10 mouse cellular contexts compared by ENCODE assay signal in genomic region chrX:23556271-23556670, GRCm38 (mm10).
DNase-seq lines count a peak whose midpoint lies in the region; ATAC-seq lines count a peak whose summit lies in the region.
"Had no signal": no experiment of that assay in that cellular context is flagged by ENCODE, and none has a peak within 500 bp of the region (broad histone marks: within the 10 kb centered on the region; RNA-seq: fewer than 3 reads in every experiment).

No protein-coding gene starts in this region.

- WGBS in heart, embryonic 10.5 days = 29% methylated on average over 1 of the region's 1 CpGs

- no peaks in the 10 kb centered on the region for H3K9me3 ChIP-seq in heart, embryonic 10.5 days
- H3K9me3 ChIP-seq: forebrain, embryonic 13.5 days; liver, embryonic 15.5 days had no signal

- no peak overlapping the region for H3K4me3 ChIP-seq in heart, embryonic 10.5 days
- H3K4me3 ChIP-seq: forebrain, embryonic 13.5 days; liver, embryonic 15.5 days had no signal

- H3K27ac ChIP-seq in heart, embryonic 10.5 days = no peak overlapping the region
- H3K27ac ChIP-seq: forebrain, embryonic 13.5 days; liver, embryonic 15.5 days had no signal

- peak; percentile 97 for DNase-seq in heart, adult 11 months
- DNase-seq in heart, embryonic 10.5 days (ENCODE audit: low spot score) = no peak
- DNase-seq in A20 (ENCODE audit: low read depth, low spot score) (peak; percentile 56), liver (no peak)
- DNase-seq in gastrocnemius, postnatal 10 days = peak; percentile 28
- DNase-seq in kidney, postnatal 10 days = peak; percentile 44
- no peak for DNase-seq in layer of hippocampus, adult 8-10 months (ENCODE audit: low spot score in 2 of 2)

- H3K4me1 ChIP-seq in heart, embryonic 10.5 days = no peaks in the 10 kb centered on the region
- H3K4me1 ChIP-seq: forebrain, embryonic 13.5 days; liver, embryonic 15.5 days had no signal

- H3K36me3 ChIP-seq in heart, embryonic 10.5 days = no peaks in the 10 kb centered on the region
- H3K36me3 ChIP-seq: liver, embryonic 15.5 days had no signal

- ATAC-seq in inflammation-experienced regulatory T-cells, adult 6 months = no peak
- ATAC-seq: forebrain, embryonic 13.5 days had no signal

- H3K27me3 ChIP-seq in heart, embryonic 10.5 days (ENCODE audit: insufficient read depth, poor library complexity, severe bottlenecking) = no peaks in the 10 kb centered on the region
- H3K27me3 ChIP-seq: forebrain, embryonic 13.5 days; liver, embryonic 15.5 days had no signal

Comparison
In these comparisons a context has a peak if more than half of its experiments do, and no peak if none do; other contexts are left out.
1. DNase-seq: peak in heart, adult 11 months (single experiment), A20 (single experiment), gastrocnemius, postnatal 10 days (single experiment) and kidney, postnatal 10 days (single experiment); none in heart, embryonic 10.5 days (single experiment), layer of hippocampus, adult 8-10 months (0 of 2) and liver (single experiment).